In the genomic region with DNA sequence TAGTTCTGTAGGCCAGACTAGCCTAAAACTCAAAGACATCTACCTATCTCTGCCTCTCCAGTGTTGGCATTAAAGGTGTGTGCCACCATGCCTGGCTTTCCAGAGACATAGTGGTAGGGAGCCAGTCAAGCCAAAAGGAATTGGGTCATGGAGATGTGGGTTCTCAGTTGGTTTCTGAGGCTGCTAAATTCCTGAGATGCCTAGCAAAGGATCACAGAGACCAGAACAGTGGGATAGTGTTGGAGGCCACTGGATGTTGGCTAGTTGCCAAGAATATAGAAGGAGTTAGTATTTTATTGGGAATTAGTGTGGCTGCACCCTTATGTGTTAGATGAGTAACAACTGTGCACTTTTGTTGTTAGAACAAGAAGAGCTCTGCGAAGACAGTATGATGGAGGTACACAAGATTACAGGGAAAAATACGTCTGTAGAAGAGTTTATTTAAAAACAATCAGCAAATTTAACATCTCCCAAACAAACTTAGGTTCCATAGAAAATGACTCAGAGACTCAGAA, we compare ENCODE assay signal across 21 mouse cellular contexts. TPM values are rescaled to one million over a fixed set of nuclear protein-coding genes. Genes with fewer than 3 reads are reported as not detected.
A peak's percentile ranks its signal among the peaks of the same experiment; 100 is the strongest.
DNase-seq lines count a peak whose midpoint lies in the region; ATAC-seq and TF ChIP-seq lines count a peak whose summit lies in the region.
"Had no signal": no experiment of that assay in that cellular context is flagged by ENCODE, and none has a peak within 500 bp of the region (broad histone marks: within the 10 kb centered on the region; RNA-seq: fewer than 3 reads in every experiment).

No protein-coding gene starts in this region.

- no peak overlapping the region for H3K27ac ChIP-seq in lung, embryonic 14.5 days (ENCODE audit: low read depth)
- H3K27ac ChIP-seq: embryonic facial prominence, embryonic 12.5 days; forebrain, embryonic 13.5 days; heart, adult 2 months; heart, embryonic 15.5 days; hindbrain, embryonic 14.5 days had no signal

- H3K4me1 ChIP-seq in lung, embryonic 14.5 days (ENCODE audit: insufficient read depth): no peaks in the 10 kb centered on the region
- H3K4me1 ChIP-seq: embryonic facial prominence, embryonic 12.5 days; forebrain, embryonic 13.5 days had no signal

- DNase-seq in lung, embryonic 14.5 days: peak; percentile 40
- DNase-seq in lung, postnatal 10 days: no peak
- DNase-seq in 3134 (ENCODE audit: extremely low read depth, insufficient read length, low spot score): peak; percentile 35
- peak; percentile 7 for DNase-seq in 3T3-L1 (ENCODE audit: low read depth, low spot score)
- DNase-seq in mesoderm, embryonic 11.5 days (ENCODE audit: low read depth, low spot score): peak; percentile 11
- no peak for DNase-seq in ovary, postnatal 36 days (ENCODE audit: low spot score)
- DNase-seq: adrenal gland, adult 2 months; adrenal gland, postnatal 36 days; cerebellum, adult 11 months; cerebellum, adult 8-10 months; cerebellum, postnatal 14 days; embryo, embryonic 11 days; forebrain, postnatal 0 days; gastrocnemius, postnatal 14 days; heart, adult 2 months; heart, postnatal 14 days had no signal

- no peak overlapping the region for H3K9ac ChIP-seq in lung, embryonic 14.5 days
- H3K9ac ChIP-seq: embryonic facial prominence, embryonic 12.5 days; forebrain, embryonic 13.5 days; forebrain, postnatal 0 days; heart, embryonic 15.5 days; hindbrain, embryonic 14.5 days had no signal

- TF ChIP-seq CTCF in lung, embryonic 14.5 days (IDR thresholded peaks at IDR 0.05; ENCODE audit: low read depth): no peak

- no peak overlapping the region for H3K4me3 ChIP-seq in lung, embryonic 14.5 days (ENCODE audit: low read depth, low read length)
- H3K4me3 ChIP-seq: embryonic facial prominence, embryonic 12.5 days; forebrain, embryonic 13.5 days; heart, adult 2 months; heart, embryonic 15.5 days had no signal

- ATAC-seq in lung, embryonic 14.5 days (ENCODE audit: insufficient read depth): no peak
- ATAC-seq: forebrain, embryonic 13.5 days; forebrain, postnatal 0 days had no signal

- H3K27me3 ChIP-seq in lung, embryonic 14.5 days (ENCODE audit: insufficient read depth, low read length): no peaks in the 10 kb centered on the region
- H3K27me3 ChIP-seq: forebrain, embryonic 13.5 days; heart, embryonic 15.5 days had no signal

- no peaks in the 10 kb centered on the region for H3K36me3 ChIP-seq in lung, embryonic 14.5 days (ENCODE audit: insufficient read depth)
- H3K36me3 ChIP-seq: embryonic facial prominence, embryonic 12.5 days; heart, embryonic 15.5 days had no signal

- no peaks in the 10 kb centered on the region for H3K9me3 ChIP-seq in lung, embryonic 14.5 days (ENCODE audit: low read depth, low read length)
- H3K9me3 ChIP-seq: embryonic facial prominence, embryonic 12.5 days; forebrain, embryonic 13.5 days; heart, embryonic 15.5 days had no signal

- WGBS in lung, embryonic 14.5 days: 56% methylated on average over 2 of the region's 2 CpGs

- H3K4me2 ChIP-seq in lung, embryonic 14.5 days: no peak overlapping the region
- H3K4me2 ChIP-seq: embryonic facial prominence, embryonic 12.5 days; forebrain, embryonic 13.5 days; heart, embryonic 11.5 days; heart, embryonic 15.5 days; hindbrain, embryonic 14.5 days had no signal

RNA-seq across cellular contexts. Expression of a gene that starts 24.1 kb away (rescaled TPM):
- polyA plus RNA-seq in lung, embryonic 14.5 days (2014; fragmentation: Nextera tagmentation; extraction: Ambion mirVana): 8.9 and 9.5 TPM in 2 replicates

Comparison
In these comparisons a context has a peak if more than half of its experiments do, and no peak if none do; other contexts are left out.
1. DNase-seq: peak in lung, embryonic 14.5 days (single experiment), 3134 (single experiment), 3T3-L1 (single experiment) and mesoderm, embryonic 11.5 days (single experiment); none in lung, postnatal 10 days (single experiment) and ovary, postnatal 36 days (single experiment).